Mouse (Mus musculus): Measurements from ENCODE around the gene BC030500.

The BC030500 gene

DNA sequence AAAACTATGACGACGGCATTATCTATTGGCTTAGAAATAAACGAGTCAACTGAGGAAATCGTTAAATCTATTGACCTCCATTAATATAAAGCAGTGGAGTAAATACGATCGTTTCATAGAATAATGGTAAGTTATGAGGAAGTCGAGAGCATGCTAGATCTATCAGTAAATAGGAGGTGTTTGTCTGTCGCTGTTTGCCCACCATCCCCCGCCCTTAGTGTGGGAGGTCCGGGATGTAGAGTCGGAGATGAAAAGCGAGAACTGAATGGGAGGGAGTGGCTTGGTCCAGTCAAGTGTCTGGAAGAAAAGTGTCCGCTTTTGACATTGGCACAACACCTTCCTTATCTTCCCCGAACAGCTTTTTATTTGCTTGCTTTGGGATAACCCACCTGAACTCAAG, at the start of gene BC030500:
TSS of gene BC030500 (plus strand) at position 79 of the 400 bp plus-strand sequence.
- no peak for DNase-seq (ENCODE audit: low spot score)

DNA sequence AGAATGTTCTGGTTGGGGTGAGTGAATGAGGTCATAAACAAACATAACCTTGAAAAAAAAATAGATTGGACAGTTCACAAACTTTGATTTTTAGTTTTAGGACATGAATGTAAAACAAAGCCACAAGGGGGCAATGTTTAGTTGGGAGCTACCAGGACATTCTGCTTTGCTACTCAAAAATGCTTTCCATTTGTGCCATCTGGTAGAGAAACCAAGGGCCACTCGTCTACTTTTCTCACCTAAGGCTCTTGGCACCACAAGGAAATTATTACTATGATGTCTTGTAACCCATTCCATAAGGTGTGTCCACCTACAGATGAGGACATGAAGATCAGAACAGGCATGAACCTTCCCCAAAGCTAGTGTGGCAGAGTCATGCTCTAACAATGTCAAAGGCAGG, 25.1 kb upstream of the BC030500 start:
- DNase-seq (ENCODE audit: low spot score), result no peak

DNA sequence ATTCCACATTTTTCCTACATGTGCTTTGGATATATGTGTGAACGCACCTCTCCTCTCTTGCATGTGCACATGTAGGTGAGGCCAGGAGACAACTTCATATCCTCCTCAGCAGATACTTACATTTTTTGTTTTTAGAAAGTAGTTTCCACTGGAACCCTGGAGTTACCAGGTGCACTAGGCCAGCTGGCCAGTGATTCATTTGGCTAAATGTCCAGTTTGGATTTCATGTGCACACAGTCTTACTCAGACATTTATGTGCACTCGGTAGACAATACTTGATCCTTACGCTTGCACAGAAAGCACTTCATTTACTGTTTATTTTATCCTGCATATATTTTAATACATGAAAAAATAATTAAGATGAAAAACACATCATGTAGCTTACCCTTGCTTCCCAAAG, 21.0 kb upstream of the BC030500 start:
- no peak for DNase-seq (ENCODE audit: low spot score)

DNA sequence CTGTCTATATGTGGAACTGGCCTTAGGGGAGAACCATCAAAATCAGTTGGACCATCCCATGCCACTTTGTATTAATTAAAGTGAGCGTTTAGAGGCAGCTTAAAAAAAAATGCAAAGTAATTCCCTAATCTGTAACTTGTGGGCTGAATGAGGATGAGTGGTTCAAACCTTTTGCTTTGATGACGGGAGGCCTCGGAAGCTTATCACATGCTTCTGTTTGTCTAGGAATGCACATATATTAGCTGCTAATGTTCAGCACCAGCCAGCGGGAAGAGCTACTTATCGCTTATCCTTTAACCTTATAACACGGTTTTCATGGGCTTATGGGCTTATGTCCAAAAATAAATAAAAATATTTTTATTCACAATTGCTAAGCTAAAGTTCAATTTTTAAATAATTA, 15.6 kb upstream of the BC030500 start:
- no peak for DNase-seq (ENCODE audit: low spot score)

DNA sequence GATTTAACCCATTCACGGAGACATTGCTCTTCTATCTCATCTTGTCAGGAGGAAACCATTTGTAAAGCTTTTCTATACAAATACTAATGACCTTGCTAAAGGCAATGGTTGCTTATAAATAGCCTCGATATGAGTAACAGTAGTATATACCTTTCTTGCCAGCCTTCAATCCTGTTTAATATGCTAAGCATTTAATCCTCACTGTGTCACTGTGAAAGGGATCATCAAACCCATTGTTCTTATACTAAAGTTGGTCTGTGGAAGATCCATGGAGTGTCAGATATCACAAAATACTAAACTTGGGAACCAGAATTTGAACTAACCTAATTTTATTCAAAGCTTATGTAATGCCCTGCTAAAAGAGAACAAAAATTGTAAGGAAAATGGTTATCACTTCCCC, 7.1 kb upstream of the BC030500 start:
- DNase-seq (ENCODE audit: low spot score), result no peak

DNA sequence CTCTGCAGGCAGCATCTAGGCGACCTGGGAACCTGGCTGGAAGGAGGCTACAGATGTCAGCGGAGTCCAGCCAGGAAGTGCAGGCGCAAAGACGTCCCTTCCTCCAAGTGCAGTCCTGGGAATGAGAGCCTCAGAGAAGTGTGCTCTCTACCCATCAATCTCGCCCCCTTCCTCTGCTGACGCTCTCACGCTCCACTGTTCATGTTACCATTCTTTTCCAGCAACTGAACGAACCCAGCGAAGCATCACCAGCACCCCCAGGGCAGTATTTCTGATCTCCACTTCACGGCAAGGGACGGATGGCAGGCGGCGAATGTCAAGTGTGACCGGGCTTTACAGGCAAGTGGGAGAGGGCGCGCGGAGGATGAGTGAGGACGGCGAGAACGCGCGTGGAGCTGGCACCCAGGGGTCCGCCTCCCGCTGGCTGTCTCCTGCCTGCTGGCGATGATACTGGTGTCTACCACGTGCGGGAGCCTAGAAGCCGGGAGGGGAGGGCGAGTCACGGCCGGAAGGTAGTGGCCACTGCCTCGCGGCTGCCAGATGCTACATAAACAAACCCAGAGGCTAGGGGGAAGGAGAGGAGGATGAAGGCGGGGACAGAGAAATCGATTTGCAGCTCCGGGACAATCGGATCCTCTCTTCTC, 763 bp downstream of the BC030500 start, which contains the start of gene Galntl6:
TSS of gene Galntl6 (minus strand) at position 445 of the 644 bp plus-strand sequence.
- DNase-seq (ENCODE audit: low spot score), result no peak

DNA sequence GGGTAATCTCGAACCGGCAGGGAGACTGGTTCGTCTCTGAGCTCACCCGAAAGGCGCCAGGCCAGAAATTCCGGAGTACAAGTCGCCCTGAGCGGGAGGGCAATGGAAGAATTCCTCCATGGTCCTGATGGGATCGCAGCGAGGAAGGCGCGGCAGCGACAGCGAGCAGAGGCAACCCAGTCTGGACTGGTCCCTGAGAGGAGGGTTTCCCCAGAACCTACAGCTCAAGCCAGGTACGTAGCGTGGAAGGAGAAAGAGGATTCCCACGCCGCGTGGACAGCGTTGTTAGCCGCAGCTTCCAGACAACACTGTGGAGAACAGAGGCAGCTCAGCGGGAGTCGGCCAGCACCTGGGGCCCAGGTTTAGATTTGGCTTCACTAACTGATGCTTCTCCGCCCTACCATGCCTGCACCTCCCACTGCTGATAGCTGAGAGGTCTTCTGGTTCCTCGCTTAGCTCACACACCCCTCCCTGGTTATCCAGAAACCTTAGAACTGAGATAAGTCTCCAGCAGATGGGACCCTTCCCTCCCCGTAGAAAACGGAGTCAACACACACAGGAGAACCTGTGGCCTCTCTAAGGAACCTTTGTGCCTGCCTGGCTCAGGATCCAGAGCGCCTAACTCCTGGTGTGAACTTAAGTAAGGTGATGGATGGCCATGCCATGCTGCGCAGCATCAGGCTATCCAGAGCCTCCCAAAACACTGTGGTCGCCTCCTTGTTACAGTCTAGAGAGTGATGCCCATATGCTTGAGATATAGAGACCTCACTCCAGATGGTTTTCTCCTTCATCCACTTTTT, 1.5 kb downstream of the BC030500 start:
- no peak for DNase-seq (ENCODE audit: low spot score)

DNA sequence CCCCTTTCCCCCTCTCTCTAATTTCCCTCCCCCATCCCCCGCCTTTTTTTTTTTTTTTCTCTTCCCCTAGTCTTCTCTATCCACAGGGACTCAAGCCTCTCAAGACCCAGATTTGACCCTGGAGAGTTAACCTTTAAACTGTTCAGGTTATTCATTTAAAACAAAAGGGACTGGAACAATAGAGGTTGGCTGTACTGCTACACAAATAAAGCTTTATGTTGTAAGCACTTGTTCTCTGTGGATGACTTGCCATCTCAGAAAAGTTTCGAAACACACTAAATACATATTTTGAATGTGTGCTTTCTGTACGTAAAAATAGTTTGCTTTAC, 2.0 kb downstream of the BC030500 start:
- DNase-seq (ENCODE audit: low spot score), result no peak

DNA sequence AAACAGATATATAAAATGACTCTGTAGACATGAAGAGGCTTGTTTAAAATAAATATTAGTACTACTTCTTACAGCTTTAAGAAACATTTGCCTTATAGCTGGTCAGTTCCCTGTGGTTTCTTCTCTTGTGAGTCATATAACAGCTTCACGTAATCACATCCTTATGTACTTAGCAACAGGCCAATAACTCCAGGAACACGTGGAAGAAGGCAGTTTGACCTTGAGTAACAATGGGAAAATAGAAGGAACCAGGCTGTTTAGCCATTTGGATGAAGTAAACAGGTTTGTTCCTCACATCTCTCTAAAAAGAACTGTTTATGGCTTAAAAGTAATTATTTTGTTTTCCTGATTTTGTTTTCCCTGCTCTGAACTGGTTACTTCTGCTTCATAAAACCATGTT, 3.6 kb downstream of the BC030500 start:
- DNase-seq (ENCODE audit: low spot score), result no peak

DNA sequence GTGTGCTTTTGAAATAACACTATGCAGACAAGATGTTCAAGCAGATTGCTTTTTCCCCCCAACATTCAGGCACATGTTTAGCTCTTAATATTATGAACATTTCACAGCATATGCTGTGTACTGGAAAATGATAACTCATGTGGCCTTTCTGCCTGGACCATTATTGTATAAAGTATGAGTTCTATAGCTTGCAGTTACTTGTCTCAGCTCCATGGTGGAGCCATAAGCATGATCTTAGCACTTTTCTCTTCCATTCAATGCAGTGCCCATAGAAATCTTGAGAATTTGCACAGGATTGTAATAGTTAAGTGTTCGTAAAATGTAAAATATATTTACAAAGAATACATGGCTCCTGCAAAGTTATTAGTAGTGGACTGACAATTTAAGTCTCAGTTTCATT, 19.5 kb downstream of the BC030500 start:
- DNase-seq (ENCODE audit: low spot score), result no peak

DNA sequence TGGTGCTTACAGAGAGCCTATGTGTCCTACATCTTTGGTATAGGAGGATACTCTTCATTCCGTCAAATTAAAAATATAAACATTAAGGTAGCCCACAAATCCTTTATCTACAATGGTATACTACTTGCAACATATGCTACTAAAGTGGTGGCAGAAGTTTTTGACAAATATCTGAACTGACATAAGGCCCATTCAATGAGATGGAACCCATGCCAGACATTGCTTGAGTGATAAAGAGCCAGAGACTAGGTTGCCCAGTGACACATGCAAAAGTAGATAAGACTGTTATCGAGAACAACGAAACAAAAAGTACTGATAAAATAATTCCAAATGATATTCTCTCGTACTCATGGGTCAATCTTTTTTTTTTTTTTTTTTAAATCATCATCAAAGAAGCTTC, 32.2 kb downstream of the BC030500 start:
- no peak for DNase-seq (ENCODE audit: low spot score)

DNA sequence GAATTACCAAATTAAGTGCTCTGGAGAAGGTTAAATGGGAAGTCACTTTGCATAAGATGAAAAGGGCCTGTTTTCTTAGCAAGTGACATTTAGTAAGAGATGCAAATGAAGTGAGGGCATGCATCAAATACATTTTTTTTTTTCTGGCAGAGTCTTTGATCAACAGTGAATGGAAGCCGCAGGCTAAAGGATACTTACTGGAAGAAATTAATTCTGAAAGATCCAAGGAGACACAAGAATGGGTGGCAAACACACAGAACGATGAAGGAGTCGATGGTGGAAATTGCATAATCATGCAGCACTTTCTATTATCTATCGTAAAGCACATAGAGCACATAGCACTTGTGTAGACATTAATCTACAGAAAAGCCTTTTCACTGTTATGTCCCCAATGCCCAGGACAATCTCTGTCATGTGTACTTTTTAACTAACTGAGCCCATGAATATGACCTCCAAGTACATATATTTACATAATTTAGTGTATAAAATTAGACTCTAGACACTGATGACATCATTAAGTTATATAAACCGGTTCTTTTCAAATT, 45.7 kb downstream of the BC030500 start:
- no peak for DNase-seq (ENCODE audit: low spot score)
